Mouse (Mus musculus) hindbrain, embryonic 15.5 days (tissue): Measurements from ENCODE around the gene Ctnnbl1. TPM values are rescaled to one million over a fixed set of nuclear protein-coding genes. Genes with fewer than 3 reads are reported as not detected.

Experiments
- ATAC-seq: fragments of 200-750 bp; cut with Nextera tagmentation; 2 replicates; pipeline ENCODE4 v1.8.0; 2017; ENCODE audit warnings: low read depth, moderate number of reproducible peaks, moderate TSS enrichment; ENCODE audit not compliant: low FRiP score
- H3K27ac ChIP-seq: fragments of 300-500 bp; sonication (generic); replicated peaks from 2 replicates; pipeline ENCODE4 v1.5.1; 2015; ENCODE audit warnings: mild to moderate bottlenecking, inconsistent platforms
- H3K27me3 ChIP-seq: fragments of 300-500 bp; sonication (generic); 2 replicates; pipeline ENCODE4 v1.6.1; 2015; ENCODE audit warnings: control low read depth, inconsistent platforms
- H3K36me3 ChIP-seq: fragments of 300-500 bp; sonication (generic); 2 replicates; pipeline ENCODE4 v1.6.1; 2015; ENCODE audit warnings: control low read depth, inconsistent platforms
- H3K4me1 ChIP-seq: fragments of 300-500 bp; sonication (generic); replicated peaks from 2 replicates; pipeline ENCODE4 v1.6.1; 2015; ENCODE audit warnings: control low read depth, inconsistent platforms
- H3K4me2 ChIP-seq: fragments of 300-500 bp; sonication (generic); 2 replicates; pipeline ENCODE4 v1.6.1; 2015; ENCODE audit warnings: moderate library complexity, mild to moderate bottlenecking, inconsistent platforms
- H3K4me3 ChIP-seq: fragments of 300-500 bp; sonication (generic); 2 replicates; pipeline ENCODE4 v1.5.1; 2015; ENCODE audit warnings: mild to moderate bottlenecking, inconsistent platforms
- H3K9ac ChIP-seq: fragments of 300-500 bp; sonication (generic); 2 replicates; pipeline ENCODE4 v1.6.1; 2015; ENCODE audit warnings: inconsistent platforms
- H3K9me3 ChIP-seq: fragments of 300-500 bp; sonication (generic); 2 replicates; pipeline ENCODE4 v1.6.1; 2016; ENCODE audit warnings: control low read depth, inconsistent platforms
- WGBS: fragments of 180-500 bp; shearing (Covaris S2); methylation state at CpG from one replicate; pipeline ENCODE4 v1.1.7; 2015; 5-methylcytosine and 5-hydroxymethylcytosine counted together
- polyA plus RNA-seq: library from polyadenylated mRNA; unstranded; fragments of >200 nt; fragmentation: Nextera tagmentation; extraction: Ambion mirVana; gene quantifications from 2 replicates; pipeline ENCODE4 v1.2.1, GENCODE M21; 2015

Gene Ctnnbl1
- polyA plus RNA-seq, 1 experiment from 2014 or later, result 58.9 TPM

DNA sequence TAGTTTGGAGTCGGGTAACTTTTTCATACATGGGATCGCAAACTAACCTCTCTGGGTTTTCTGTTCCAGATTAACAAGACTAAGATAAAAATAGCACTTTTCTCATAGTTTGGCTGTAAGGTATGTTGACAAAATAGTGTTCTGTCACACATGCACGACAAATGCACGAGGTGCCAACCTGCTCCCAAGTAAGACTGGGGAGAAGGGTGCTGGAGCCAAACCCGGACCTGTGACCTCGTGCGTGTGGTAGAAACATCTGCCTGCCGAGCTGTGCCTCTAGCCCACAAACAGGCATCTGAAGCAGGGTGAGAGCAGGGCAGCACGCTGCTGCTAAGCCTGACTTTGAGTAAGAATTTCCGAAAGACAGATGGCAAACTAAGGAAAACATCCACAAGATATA, 125.1 kb downstream of the Ctnnbl1 start:
- Histone ChIP-seq H3K4me3 (no peak overlapping the region), H3K9ac (no peak overlapping the region), H3K4me2 (no peak overlapping the region), H3K36me3 (no peaks in the 10 kb centered on the region), H3K27me3 (no peaks in the 10 kb centered on the region), H3K27ac (no peak overlapping the region), H3K9me3 (no peaks in the 10 kb centered on the region), H3K4me1 (peaks cover 32% of the 10 kb centered on the region)
- no peak for ATAC-seq
- WGBS, result 87% methylated on average over 10 of the region's 10 CpGs

GRCm38 (mm10) chr2:157867126-157867525, 129.9 kb downstream of the Ctnnbl1 start:
- Histone ChIP-seq H3K4me3 (no peak overlapping the region), H3K4me1 (no peaks in the 10 kb centered on the region), H3K4me2 (no peak overlapping the region), H3K36me3 (no peaks in the 10 kb centered on the region), H3K9ac (no peak overlapping the region), H3K27me3 (no peaks in the 10 kb centered on the region), H3K27ac (0 out of 2 replicates have a peak overlapping the region, but pooled peaks have one; percentile 32), H3K9me3 (no peaks in the 10 kb centered on the region)
- ATAC-seq, result no peak
- WGBS, result 93% methylated on average over 3 of the region's 3 CpGs

DNA sequence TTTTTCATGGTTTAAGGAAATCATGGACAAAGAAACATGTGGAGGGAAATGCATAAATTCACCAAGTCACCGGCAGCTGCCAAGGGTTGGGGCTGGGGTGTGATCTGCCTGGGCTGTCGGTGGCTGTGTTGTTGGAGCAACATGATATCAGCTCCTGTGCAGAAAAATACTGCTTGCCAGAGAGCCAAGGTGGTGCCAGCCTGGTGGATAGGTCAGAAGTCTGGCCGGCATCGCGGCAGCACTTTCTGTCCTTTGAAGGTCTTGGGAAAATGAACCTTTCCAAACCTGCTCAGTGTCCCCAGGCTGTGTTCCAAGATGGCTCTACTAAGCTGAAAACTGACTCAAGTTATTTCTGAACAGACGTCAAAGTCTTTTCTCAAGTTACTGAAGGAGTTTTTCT, 133.0 kb downstream of the Ctnnbl1 start:
- Histone ChIP-seq H3K4me2 (no peak overlapping the region), H3K27ac (no peak overlapping the region), H3K27me3 (no peaks in the 10 kb centered on the region), H3K4me3 (no peak overlapping the region), H3K4me1 (peaks cover 12% of the 10 kb centered on the region; the same call in 1 of the 2 replicates), H3K9ac (no peak overlapping the region), H3K36me3 (no peaks in the 10 kb centered on the region), H3K9me3 (no peaks in the 10 kb centered on the region)
- no peak for ATAC-seq
- 86% methylated on average over 6 of the region's 6 CpGs for WGBS

GRCm38 (mm10) chr2:157873223-157873622, 136.0 kb downstream of the Ctnnbl1 start:
- H3K4me1 ChIP-seq, result peaks cover 24% of the 10 kb centered on the region
- H3K4me2 ChIP-seq, result no peak overlapping the region
- no peaks in the 10 kb centered on the region for H3K36me3 ChIP-seq
- H3K9me3 ChIP-seq, result no peaks in the 10 kb centered on the region
- peak; percentile 64 for ATAC-seq
- no peak overlapping the region for H3K4me3 ChIP-seq
- 59% methylated on average over 6 of the region's 6 CpGs for WGBS
- H3K27ac ChIP-seq, result peak overlapping the region; percentile 31
- no peak overlapping the region for H3K9ac ChIP-seq
- H3K27me3 ChIP-seq, result no peaks in the 10 kb centered on the region

DNA sequence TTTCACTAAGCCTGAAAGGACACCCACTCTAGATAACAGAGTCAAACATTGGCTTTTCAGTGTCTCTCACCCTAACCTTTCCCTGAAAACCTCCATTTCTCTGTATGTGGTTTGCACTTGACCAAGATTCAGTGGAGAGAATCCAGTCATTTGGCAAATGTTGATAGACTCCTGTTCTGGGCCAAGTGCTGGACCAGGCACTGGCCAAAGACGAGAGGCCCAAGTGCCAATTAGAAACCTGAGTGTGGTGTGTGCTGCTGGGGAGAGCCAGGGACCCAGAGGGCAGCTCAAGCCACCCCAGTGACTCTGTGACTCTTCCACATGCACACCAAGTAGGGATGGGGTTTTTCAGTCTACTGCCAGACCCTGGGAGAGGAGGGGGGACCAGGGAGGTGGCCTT, 136.5 kb downstream of the Ctnnbl1 start:
- no peak overlapping the region for H3K4me2 ChIP-seq
- no peaks in the 10 kb centered on the region for H3K27me3 ChIP-seq
- H3K9ac ChIP-seq, result no peak overlapping the region
- H3K4me1 ChIP-seq, result peaks cover 24% of the 10 kb centered on the region
- peak overlapping the region; percentile 31 for H3K27ac ChIP-seq
- WGBS, result 83% methylated on average over 1 of the region's 1 CpGs
- H3K4me3 ChIP-seq, result no peak overlapping the region
- no peak for ATAC-seq
- H3K9me3 ChIP-seq, result no peaks in the 10 kb centered on the region
- H3K36me3 ChIP-seq, result no peaks in the 10 kb centered on the region

DNA sequence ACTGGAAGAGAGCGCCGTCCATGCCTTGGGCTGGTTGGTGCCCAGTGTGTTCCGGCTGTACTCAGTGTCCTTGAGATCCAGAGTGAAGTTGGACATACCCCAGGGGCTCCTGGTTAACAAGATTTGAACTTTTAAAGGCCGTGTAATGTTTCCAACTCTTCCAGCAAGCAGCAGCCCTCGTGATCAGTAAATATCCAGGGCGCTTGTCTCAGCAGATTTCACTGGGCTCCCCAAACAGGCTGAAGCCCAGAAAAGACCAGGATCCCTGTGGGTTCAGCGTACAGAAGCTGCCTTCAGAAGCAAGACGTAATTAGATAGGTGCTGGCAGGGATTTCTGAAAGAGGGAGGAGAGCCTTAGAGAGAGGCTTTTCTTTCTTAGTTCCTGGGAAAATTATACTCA, 137.9 kb downstream of the Ctnnbl1 start:
- H3K4me2 ChIP-seq, result no peak overlapping the region
- H3K27me3 ChIP-seq, result no peaks in the 10 kb centered on the region
- no peak overlapping the region for H3K9ac ChIP-seq
- no peak overlapping the region for H3K4me3 ChIP-seq
- peaks cover 24% of the 10 kb centered on the region for H3K4me1 ChIP-seq
- ATAC-seq, result no peak
- WGBS, result 67% methylated on average over 8 of the region's 8 CpGs
- H3K9me3 ChIP-seq, result no peaks in the 10 kb centered on the region
- H3K27ac ChIP-seq, result peak overlapping the region; percentile 3; the same call in 1 of the 2 replicates
- no peaks in the 10 kb centered on the region for H3K36me3 ChIP-seq

GRCm38 (mm10) chr2:157877394-157877793, 140.2 kb downstream of the Ctnnbl1 start:
- H3K27ac ChIP-seq, result no peak overlapping the region
- no peak overlapping the region for H3K4me3 ChIP-seq
- peaks cover 38% of the 10 kb centered on the region for H3K4me1 ChIP-seq
- ATAC-seq, result no peak
- no peaks in the 10 kb centered on the region for H3K9me3 ChIP-seq
- no peaks in the 10 kb centered on the region for H3K27me3 ChIP-seq
- no peak overlapping the region for H3K4me2 ChIP-seq
- H3K9ac ChIP-seq, result no peak overlapping the region
- 95% methylated on average over 3 of the region's 3 CpGs for WGBS
- no peaks in the 10 kb centered on the region for H3K36me3 ChIP-seq

- H3K4me1 ChIP-seq, result peaks cover 35% of the 10 kb centered on the region
- WGBS, result 53% methylated on average over 5 of the region's 5 CpGs
- H3K9me3 ChIP-seq, result no peaks in the 10 kb centered on the region
- H3K4me3 ChIP-seq, result no peak overlapping the region
- H3K27me3 ChIP-seq, result no peaks in the 10 kb centered on the region
- H3K36me3 ChIP-seq, result no peaks in the 10 kb centered on the region
- no peak overlapping the region for H3K4me2 ChIP-seq
- no peak overlapping the region for H3K27ac ChIP-seq
- H3K9ac ChIP-seq, result no peak overlapping the region
- ATAC-seq, result no peak
These were observed 140.8 kb downstream of the Ctnnbl1 start for GRCm38 (mm10) chr2:157877967-157878366.

DNA sequence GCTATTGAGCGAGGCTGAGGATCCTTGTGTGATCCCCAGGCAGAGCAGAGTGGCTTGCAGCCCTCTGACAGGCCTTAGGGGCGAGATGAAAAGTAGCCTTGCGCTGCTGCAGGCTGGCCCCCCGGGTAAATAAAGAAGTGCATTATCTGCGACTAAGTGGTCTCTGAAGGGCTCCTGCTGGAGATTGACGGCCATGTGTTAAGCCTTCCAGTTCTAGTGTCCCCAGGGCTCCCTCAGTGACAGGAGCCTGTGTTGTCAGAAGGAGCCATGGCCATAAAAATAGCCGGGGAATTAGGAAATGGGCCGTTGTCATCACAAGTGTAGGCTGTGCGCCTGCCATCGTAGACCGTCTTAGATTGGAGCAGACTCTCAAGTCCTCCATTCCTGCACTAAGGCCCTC, 144.7 kb downstream of the Ctnnbl1 start:
- peaks cover 34% of the 10 kb centered on the region for H3K4me1 ChIP-seq
- no peak overlapping the region for H3K9ac ChIP-seq
- no peaks in the 10 kb centered on the region for H3K27me3 ChIP-seq
- WGBS, result 25% methylated on average over 11 of the region's 11 CpGs
- no peak overlapping the region for H3K4me2 ChIP-seq
- no peak overlapping the region for H3K4me3 ChIP-seq
- ATAC-seq, result no peak
- H3K9me3 ChIP-seq, result no peaks in the 10 kb centered on the region
- H3K36me3 ChIP-seq, result peaks cover 10% of the 10 kb centered on the region
- 0 out of 2 replicates have a peak overlapping the region, but pooled peaks have one; percentile 22 for H3K27ac ChIP-seq

DNA sequence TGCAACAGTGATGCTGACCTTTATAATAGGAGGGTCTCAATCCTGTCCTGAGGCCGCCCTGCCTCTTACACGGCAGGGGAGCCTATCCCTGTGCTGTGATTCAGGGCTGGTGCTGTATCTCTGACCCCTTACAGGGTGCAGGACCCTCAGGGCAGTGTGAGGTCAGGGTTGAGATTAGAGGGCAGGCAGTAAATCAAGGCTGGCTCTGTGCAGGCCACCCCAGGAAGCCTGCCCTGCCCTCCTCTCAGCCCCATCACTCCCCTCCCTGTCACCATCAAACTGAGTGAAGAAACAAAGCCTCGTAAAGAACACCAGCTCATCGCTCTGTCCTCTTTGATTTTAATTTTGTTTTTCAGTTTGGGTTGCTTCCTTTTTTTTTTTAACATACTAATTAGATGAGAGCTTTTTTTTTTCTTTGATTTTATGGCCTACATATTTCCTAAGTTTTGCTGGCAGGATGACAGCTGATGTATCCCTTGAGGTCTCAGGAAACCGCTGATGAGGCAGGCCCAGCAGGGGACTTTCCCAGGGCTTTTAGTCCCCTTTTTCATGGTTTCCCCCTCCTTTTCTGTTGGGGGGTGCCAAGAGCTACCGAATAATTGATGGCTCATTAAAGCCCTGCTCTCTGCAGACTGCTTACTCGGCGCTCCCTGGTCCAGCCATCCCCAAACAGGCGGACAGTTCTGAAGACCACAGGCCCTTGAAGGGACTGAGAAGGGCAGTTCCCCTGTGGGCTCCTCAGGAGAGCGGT, 150.2 kb downstream of the Ctnnbl1 start:
- Histone ChIP-seq H3K9me3 (no peaks in the 10 kb centered on the region), H3K4me2 (no peak overlapping the region), H3K27ac (peak overlapping the region; percentile 40), H3K4me3 (no peak overlapping the region), H3K27me3 (no peaks in the 10 kb centered on the region), H3K4me1 (peaks cover 41% of the 10 kb centered on the region), H3K36me3 (peaks cover 10% of the 10 kb centered on the region), H3K9ac (peak overlapping the region; percentile 5; the same call in 1 of the 2 replicates)
- WGBS, result 21% methylated on average over 10 of the region's 10 CpGs
- no peak for ATAC-seq

- H3K9ac ChIP-seq, result no peak overlapping the region
- ATAC-seq, result no peak
- no peak overlapping the region for H3K4me2 ChIP-seq
- 71% methylated on average over 6 of the region's 6 CpGs for WGBS
- no peaks in the 10 kb centered on the region for H3K9me3 ChIP-seq
- H3K27ac ChIP-seq, result no peak overlapping the region
- H3K4me3 ChIP-seq, result no peak overlapping the region
- H3K27me3 ChIP-seq, result no peaks in the 10 kb centered on the region
- H3K4me1 ChIP-seq, result peaks cover 42% of the 10 kb centered on the region
- no peaks in the 10 kb centered on the region for H3K36me3 ChIP-seq
These were observed 154.0 kb downstream of the Ctnnbl1 start for GRCm38 (mm10) chr2:157891166-157891565.

DNA sequence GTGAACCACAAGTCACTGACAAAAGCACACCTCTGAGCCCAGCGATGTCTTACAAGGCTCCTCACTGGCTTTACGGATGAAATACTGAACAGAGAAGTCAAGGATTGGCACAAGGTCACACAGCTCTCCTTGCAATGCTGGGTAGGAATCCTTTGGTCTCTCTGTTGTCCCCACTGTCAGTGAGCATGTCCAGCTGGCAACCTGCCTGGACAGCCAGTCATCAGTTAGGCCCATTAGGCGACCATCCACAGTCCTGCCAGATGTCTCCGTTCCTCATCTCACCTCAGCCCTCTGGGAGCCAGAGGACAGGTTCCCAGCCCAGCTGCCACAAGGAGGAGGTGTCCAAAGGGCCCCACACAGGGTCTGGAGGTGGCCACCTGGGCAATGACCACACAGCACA, 159.9 kb downstream of the Ctnnbl1 start:
- WGBS, result 72% methylated on average over 4 of the region's 4 CpGs
- H3K4me2 ChIP-seq, result no peak overlapping the region
- H3K27me3 ChIP-seq, result 0 out of 2 replicates have a peak, but pooled peaks cover 3% of the 10 kb centered on the region
- no peak overlapping the region for H3K9ac ChIP-seq
- H3K4me3 ChIP-seq, result no peak overlapping the region
- no peak overlapping the region for H3K27ac ChIP-seq
- ATAC-seq, result no peak
- 0 out of 2 replicates have a peak, but pooled peaks cover 6% of the 10 kb centered on the region for H3K4me1 ChIP-seq
- H3K36me3 ChIP-seq, result no peaks in the 10 kb centered on the region
- no peaks in the 10 kb centered on the region for H3K9me3 ChIP-seq
